Mouse (Mus musculus) adrenal gland, postnatal 10 days (tissue): ENCODE measurements around the gene Mospd2. TPM values are rescaled to one million over a fixed set of nuclear protein-coding genes. Genes with fewer than 3 reads are reported as not detected.

Experiments
- DNase-seq: peaks from one replicate; pipeline ENCODE4 v3.0.0; 2021; ENCODE audit warnings: mixed read lengths
- long read RNA-seq, 2 experiments: library from polyadenylated mRNA; stranded (forward); transcript quantifications; one replicate each; pipeline ENCODE4 v2.0.0; 2021
- total RNA-seq, 2 experiments: library from RNA; stranded (reverse); gene quantifications; 2 replicates each; pipeline ENCODE4 v1.2.3; 2021

The Mospd2 gene
- total RNA-seq: 10 to 100 TPM; 24.5 to 25.2 TPM
- long read RNA-seq, experiment 1, partial matches to known transcripts: 1 of 7 reads
- long read RNA-seq, experiment 1, other reads (novel, unspliced or antisense): 1 of 7 reads
- long read RNA-seq, experiment 2, partial matches to known transcripts: 1 of 4 reads
- long read RNA-seq, experiment 2, other reads (novel, unspliced or antisense): 1 of 4 reads

DNA sequence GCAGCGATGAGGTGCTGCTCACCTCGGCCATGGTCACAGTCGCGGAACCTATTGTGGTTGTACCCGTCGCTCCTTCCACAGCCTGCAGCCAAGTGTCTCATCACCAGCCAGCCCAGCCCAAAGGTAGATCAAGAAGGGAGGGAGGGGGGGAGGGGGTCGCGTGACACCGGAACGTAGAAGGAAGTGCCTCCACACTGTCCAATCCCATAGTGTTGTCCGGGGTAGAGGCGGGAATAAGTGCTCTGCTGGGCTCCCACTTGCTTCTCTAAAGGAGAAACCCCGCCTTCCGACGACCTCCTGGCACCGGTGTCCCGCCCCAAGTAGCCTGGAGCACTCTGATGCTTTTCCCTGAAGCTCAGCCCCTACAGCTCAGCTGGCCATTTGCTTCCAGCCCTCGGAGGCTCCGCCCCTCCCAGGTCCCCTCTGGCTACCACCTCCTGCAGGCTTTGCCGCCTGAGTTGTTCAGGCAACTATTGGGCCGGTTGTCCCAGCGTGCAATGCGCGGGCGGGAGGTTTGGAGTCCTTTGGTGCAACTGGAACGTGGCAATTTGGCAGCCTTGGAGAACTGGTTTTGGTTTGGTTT is at the start of gene Mospd2, which contains the start of gene Fancb:
Mospd2 (minus strand) TSS at position 183 of the 583 bp plus-strand sequence.
Fancb (plus strand) TSS at position 400 of the 583 bp plus-strand sequence.
- peak; percentile 88 for DNase-seq

DNA sequence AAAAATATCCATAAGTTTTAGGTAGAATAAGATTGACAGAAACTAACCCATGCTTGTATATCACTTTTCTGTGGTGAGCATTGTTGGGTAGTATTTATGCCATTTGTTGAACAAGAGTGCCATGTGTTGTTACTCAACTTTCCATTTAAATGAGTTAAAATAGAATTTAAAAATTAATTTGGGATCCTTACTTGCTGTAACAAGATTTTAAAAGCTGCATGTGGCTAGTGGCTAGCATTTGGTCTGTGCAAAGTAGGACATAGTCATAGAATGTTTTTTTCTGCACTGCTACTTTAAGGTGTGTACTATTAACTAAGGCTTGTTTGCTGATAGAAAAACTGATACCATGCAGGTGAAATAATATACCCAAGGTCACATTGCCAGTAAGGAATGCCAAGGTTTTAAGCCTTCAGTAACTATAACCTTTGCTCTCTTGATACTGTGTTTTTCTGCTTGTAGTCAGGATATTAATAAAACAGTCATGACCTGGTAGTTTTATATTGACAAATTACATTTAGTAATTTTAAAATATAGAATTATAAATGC is 24.7 kb upstream of the Mospd2 start, which contains the start of gene Gm17604:
Gm17604 (minus strand) TSS at position 51 of the 546 bp plus-strand sequence.
- no peak for DNase-seq

DNA sequence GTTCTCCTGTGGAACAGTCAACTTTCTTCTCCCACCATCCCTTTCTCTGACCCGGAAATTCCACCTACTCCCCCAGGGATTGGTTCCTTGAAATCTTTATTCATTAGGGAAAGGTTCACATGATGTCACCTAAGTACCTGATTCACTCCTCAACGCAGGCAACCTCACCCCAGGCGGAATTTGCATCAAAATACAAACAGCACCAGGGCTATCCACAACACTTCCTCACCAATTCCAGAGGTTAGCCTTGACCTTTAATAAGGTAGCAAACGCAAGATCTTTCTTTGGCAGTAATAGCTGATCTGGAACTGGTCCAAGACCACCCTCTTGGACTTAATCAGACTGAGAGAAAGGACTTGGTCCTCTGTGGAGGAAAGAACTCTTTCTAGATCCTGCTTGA is 23.0 kb upstream of the Mospd2 start:
- no peak for DNase-seq

DNA sequence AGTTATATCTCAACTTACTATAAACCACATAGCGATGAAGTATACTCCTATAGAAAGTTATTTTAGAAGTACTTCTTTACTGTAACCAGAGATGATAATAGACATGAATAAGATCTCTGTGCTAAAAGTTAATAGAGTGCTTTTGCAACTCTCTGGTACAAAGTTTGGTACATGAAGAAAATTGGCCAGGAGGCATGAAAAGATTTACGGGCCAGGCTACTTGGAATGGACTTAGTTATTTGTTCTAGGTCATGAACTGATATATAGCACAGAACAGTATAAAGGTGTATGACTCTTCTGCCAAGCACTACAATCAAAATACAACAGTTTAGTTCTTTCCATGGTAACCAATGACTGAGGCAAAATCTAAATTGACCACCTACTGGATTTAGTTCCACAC is 1.3 kb downstream of the Mospd2 start:
- no peak for DNase-seq

DNA sequence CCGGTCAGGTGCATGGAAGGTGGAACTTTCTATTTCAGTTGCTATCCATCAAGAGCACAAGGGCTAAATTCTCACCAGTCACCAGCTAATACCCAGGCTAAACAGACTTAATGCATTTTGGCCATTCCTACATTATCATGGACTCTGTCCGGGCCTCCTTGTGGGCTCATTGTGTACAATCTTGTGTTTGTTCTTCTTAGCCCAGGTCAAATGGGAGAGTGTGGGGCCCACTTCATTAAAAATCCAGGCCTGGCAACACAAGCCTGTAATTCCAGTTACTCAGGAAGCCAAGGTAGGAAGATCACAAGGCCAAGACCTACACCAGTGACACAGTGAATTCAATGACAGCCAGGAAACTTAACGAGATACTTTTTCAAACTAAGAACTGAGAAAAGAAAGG is 9.0 kb downstream of the Mospd2 start:
- DNase-seq: no peak

DNA sequence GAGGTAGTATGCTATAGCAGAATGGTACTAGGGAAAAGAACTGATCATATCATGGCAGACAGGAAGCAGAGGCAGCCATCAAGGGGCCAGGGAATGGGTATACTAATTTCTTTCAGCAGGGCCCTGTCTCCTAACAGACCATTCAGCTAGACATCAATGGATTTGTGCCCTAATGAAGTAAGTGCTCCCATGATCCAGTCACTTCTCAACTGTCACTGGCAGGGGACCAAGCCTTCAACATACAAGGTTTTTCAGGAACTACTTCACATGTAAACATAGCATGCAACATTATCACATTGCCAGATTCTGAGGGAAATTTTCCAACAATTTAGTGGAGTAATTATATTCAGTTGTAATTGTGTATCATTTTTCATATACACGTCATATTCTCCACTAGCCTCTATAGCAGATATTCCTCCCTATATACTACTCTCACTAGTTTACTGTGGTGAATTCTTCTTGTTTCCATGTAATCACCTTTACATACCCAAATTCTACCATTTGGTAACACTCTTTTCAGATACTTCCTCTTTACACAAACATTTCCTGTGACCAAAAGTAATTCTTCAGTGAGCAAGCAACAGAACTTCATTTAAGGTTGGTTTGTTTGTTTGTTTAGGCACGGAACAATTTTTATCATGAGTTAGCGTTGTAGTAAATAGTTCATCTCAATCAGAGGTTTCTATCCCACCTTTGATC is 14.3 kb downstream of the Mospd2 start:
- DNase-seq: no peak

DNA sequence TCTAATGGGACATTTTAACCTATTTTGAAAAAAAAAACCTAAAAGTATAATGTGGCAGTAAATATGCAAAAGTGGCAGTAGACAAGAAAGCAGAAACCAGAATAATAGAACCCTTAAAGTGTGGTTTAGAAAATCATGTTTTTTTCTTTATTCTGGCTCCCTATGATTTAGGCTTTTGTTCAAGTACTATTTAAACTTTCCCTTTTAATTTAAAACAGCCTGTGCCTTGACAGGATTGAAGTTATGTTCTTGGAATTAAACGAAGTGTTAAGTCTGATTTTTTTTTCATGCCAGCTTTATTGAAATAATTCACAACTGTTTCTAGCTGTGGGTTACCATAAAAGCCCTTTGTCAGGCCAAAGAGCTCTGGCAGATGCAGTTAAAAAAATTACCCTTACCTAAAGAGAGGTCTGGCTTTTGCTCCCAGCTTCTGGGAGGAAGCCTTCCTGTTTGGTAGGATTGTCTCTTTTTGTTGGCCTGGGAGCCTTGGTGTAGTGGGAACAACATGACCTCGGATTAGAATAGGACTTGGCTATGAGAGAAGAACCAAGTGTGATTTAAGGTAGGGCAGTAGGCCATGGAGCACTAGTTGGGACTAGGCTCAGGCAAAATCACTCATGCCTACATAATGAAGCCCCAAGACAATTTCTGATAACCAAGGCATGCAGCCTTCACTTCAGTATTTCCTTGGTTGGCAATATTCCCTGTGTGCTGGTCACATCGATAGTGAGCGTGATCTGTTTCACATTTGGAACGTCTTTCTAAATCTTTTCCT is 27.4 kb downstream of the Mospd2 start:
- no peak for DNase-seq

DNA sequence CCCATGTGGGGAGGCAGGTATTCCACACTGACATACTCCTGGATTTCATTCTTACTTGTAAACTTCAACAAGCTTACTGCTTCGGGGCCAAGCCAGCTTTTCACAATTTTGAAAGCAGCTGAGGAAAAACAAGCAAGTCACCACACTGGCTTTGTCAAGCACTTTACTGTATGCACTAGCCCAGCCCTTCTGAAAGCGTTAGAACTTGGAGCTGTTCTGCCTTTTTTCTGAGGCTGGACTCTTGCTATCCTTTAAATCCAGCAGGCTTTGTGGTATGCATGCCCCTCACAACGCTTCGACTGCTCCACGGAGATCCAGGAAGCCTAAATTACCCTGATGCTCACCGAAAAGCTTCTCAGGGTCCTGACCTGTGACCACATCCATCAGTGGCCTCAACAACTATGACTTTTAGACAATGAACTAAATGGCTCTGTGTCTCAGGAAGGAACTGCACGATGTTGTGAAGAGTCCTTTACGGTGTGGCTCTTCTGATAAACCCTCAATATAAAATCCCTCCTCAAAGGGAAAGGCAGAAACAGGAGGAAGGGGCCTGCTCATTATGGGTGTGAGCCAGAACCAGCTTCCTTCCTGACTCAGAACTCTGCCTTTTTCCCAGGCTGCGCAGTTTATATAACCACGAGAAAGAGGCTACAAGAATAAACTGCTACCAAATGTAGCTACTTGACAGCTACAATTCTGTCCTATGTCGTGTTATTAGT is 28.2 kb downstream of the Mospd2 start:
- no peak for DNase-seq

DNA sequence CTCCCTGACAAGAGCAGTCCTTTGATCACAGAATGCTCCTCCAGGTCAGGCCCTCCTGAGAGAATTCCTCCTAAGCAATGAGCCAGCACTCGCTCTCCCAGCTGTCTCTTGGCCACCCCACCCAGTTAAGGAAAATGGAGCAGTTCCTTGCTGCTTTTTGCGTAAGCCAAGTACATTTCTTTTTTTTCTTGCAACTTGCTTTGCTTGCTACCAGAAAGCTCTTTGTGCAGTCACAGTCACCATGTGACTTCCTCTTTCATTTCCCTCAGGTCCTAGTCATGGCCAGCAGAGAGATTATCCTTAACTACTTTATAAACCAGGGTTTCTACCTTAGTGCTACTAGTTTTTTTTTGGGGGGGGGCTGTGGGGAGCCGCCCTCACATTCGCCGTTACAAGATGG is 38.6 kb downstream of the Mospd2 start:
- no peak for DNase-seq

DNA sequence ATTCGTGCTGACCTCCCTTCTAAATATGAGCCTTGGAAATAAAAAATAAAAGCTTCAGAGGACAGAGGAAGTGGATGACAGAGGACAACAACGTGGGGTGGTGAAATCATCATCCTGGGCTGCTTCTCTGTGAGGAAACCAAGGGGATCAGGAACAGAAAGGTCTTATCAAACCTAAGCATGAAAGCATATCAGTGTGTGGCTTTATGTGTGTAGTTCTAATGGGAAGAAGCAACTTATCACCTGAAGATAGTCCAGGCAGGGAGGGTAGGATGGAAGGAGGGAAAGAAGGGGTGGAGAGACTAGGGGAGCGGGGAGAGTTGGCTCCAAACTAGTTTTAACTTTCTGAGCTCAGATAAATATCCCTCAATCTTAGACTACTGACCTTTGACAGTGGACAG is 67.2 kb downstream of the Mospd2 start:
- DNase-seq: no peak

DNA sequence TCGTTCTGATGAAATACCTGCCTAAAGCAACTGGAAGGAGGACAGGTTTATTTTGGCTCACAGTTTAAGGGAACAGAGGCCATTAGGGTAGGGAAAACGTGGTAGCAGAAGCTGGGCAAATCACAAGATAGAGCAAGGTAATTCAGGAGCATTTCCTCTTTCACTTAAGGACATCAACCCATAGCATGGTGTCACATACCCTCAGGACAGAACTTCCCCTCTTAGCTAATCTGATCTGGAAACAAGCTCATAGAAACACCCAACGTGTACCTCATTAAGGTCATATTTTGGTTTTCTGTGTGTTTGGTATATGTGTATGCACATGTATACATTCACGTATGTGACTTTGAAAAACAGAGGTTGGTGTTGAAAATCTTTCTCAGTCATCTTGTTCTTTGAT is 68.0 kb downstream of the Mospd2 start:
- no peak for DNase-seq

DNA sequence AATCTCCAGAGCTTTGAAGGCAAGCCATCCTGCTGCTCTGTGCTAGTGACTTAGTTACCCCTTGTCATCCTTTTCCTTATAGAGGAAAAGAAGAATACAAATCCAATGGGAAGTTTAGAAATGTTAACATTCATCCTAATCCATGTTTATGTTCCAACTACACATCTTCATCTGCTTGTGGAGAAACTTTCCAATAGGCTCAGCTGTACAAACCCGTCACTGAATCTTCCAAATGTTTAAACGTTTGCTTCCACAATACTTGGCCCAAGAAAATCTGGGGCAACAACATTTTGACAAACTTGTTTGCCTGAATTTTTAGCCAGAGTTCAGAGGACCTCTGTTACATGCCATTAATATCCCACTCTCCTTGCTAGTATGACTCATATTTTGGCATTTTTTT is 78.3 kb downstream of the Mospd2 start:
- DNase-seq: no peak

DNA sequence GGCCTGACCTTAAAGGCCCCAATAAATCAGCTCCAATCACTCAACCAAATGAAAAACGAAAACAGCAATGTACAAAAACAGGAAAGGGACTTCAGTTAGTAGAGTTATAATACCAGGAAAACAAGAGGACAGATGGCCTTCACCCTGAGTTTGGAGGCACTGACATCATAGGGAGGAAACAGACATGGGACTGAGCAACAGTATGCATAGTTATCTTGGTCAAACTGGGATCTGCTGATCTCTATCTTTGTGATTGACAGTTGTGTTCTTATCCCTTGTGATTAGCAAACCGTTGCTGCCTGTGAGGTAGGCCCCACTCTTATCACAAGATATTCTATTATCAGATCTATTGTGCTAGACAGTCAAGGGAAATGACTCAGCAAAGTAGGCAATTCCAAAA is 80.4 kb downstream of the Mospd2 start:
- DNase-seq: peak; percentile 1

DNA sequence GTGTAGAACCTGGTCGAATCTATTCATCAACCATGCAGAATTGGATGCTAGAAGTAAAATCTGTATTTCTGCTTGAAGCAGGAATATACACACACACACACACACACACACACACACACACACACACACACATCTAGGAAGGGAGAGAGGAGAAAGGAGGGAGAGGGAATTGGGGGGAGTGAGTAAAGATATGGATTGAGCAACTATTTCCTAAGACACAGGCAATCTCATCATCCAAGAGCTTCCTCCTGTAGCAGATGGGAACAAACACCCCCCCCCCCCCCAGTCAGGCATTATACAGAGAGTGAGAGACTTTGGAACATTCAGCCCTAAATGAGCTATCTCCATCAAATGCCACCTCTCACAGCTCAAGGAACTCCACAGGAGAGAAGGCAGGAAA is 93.9 kb downstream of the Mospd2 start:
- no peak for DNase-seq

Other genes starting within 250 kb of the Mospd2 start
- gene Fancb, start 217 bp upstream of the Mospd2 start, total RNA-seq: 1 to 10 TPM; 1.3 to 2.6 TPM
- gene Gm17604, start 24.5 kb upstream of the Mospd2 start, total RNA-seq: not detected